Mouse (Mus musculus) adrenal gland, adult 8-10 months (tissue): ENCODE data around the gene Foxf1. TPM values are rescaled to one million over a fixed set of nuclear protein-coding genes. Genes with fewer than 3 reads are reported as not detected.

Source experiments
- DNase-seq: peaks from one replicate; pipeline ENCODE4 v3.0.0; 2022
- microRNA-seq, 2 experiments: library from miRNA; unstranded; fragments of <30 nt; microRNA quantifications; one replicate each; pipeline ENCODE4 v1.2.0; 2022
- total RNA-seq, 4 experiments: library from RNA; stranded (reverse); gene quantifications; 2 replicates each; pipeline ENCODE4 v1.2.4; 2022

Foxf1 gene
- total RNA-seq, 4 experiments from 2014 or later, result 0.17 to 0.46 (median 0.29) TPM

GRCm38 (mm10) chr8:121130522-121130921 is 46.3 kb downstream of the Foxf1 start:
- no peak for DNase-seq

DNA sequence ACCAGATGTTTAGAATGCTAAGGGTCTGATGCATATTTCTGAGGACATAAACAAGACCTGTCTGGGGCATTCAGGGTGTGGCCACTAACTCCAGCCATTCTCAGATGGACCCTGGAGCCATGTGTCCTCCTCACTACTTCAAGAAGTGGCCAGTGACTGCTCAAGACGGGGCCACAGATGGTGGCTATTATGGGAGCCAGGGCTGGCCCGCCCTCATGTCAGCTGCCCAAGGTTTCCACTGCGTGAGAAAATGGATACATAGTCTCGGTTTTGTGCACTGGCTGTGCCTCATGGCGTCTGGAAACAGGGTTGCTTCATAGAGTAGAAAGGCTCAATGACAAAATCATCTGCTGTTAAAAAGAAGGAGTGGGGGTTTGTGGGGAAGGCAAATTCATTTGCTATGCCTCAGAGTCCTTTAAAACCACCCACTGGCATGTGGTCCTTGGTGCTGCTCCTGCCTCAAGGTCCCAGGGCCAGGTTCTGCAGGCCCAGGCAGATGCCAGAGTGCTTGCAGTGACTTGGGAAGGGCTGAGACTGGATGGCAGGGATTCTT is 48.9 kb downstream of the Foxf1 start:
- DNase-seq, result no peak

DNA sequence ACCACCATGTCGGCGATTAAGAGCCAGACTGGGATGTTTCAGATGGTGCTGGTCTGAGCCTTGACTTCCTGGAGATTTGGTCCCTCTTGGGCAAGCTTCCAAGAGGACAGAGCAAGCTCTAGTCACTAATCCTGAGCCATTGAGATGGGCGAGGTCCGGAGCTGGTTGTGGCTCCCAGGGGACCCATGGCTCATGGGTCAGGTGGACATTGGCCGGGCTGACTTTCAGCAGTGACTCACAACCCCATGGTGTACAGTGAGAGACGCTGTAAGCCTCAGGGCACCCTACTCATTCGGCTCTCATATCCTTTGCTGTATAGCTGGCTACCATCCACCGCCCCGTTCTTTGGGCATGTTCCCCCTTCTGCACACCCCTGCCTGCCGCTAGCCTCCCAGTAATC is 49.9 kb downstream of the Foxf1 start:
- DNase-seq, result no peak

GRCm38 (mm10) chr8:121134512-121134911 is 50.3 kb downstream of the Foxf1 start:
- DNase-seq, result no peak

DNA sequence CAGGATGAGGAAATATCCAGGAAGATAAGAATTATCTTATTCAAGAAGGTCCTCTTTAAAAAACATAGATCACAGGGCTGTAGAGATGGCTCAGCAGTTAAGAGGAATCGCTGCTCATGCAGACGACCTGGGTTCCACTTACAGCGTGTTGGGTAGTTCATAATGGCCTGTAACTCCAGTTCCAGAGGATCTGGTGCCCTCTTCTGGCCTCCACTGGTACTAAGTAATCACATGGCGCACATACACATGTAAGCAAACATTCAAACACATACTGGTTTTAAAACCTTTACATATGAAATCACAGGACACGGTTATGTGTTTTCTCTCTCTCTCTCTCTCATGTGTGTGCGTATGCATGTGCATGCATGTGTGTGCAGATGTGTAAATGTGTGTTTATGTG is 52.7 kb downstream of the Foxf1 start:
- DNase-seq, result no peak

Small RNA genes lying within 50 kb of the gene (microRNA-seq; reads per million reads assigned to microRNA genes)
- gene Gm27530, result 0 reads per million in 2 experiments

Other genes starting within 250 kb of the Foxf1 start
- gene Mthfsd, start 24.0 kb downstream of the Foxf1 start, total RNA-seq, result 10 to 100 TPM; 35.0 to 59.1 (median 47.1) TPM
- gene Foxc2, start 31.8 kb downstream of the Foxf1 start, total RNA-seq, result 1 to 10 TPM; 3.9 to 5.9 (median 5.1) TPM
- gene Foxl1, start 43.6 kb downstream of the Foxf1 start, total RNA-seq, result under 1 TPM; 0.24 to 0.78 (median 0.54) TPM